Mouse (Mus musculus): ENCODE results near the gene Apbb2.

DNA sequence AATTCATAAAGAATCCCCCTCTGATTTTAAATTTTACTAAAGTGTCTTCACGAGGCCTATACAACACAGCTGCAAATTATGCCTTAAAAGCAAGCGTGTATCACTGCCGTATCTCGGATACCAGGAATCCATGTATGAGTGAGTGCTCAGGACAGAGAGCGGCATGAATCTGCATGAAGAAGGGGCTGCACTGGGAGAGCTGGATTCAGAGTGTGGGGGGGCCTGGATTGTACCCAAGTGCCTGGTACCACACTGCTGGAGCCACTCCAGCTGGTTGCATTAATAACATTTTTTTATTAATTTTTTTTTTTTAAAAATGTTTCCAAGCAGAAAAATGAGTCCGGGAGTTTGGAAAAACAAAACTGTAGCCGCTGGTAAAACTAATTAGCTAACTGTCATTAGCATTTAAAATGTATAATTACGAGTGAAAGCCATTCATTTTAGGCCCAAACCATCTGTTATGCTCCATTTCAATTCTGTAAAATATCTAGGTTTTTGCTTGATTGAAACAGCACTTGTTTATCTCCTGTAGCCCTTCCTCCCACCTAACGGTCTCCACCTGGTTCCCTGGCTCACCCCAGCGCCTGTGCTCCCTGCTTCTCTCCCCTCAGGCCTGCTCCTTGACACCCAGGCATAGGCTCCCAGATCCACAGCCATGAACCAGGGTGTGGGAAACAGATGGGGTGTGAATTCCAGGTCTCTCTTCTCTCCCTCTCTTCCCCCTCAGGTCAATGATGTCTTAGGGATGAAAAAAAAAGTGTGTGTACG, 314.1 kb downstream of the Apbb2 start:
- TF ChIP-seq CTCF (conservative IDR thresholded peaks at IDR 0.05; ENCODE audit: low read length) (no peak), NANOG (IDR thresholded peaks at IDR 0.05; ENCODE audit: borderline replicate concordance, low read length) (no peak), POU5F1 (IDR thresholded peaks at IDR 0.05; ENCODE audit: borderline replicate concordance, low read length) (no peak)
